Mouse (Mus musculus) hematopoietic stem cell, adult 5-6 weeks (primary cell): ENCODE results near the gene Clec16a. TPM values are rescaled to one million over a fixed set of nuclear protein-coding genes. Genes with fewer than 3 reads are reported as not detected.

Experiments
- ATAC-seq, 2 experiments: fragments of 125-278 bp in 1 of 2; replicated peaks in 1 of 2; 2 replicates each; pipeline ENCODE4 v1.8.0; 2016 to 2017; ENCODE audit warnings: inconsistent platforms in 2 of 2, mild to moderate bottlenecking in 2 of 2, moderate number of reproducible peaks in 2 of 2, low read depth in 1 of 2, moderate TSS enrichment in 1 of 2; ENCODE audit not compliant: low FRiP score in 2 of 2, poor library complexity in 2 of 2, severe bottlenecking in 2 of 2, insufficient read depth in 1 of 2, low TSS enrichment in 1 of 2
- total RNA-seq: library from RNA; stranded (forward); fragments of 172-1452, 232-1000 nt; gene quantifications from 2 replicates; pipeline ENCODE4 v1.2.3, GENCODE M21; 2017

Clec16a gene
- total RNA-seq, 1 experiment from 2014 or later, result 15.0 TPM

DNA sequence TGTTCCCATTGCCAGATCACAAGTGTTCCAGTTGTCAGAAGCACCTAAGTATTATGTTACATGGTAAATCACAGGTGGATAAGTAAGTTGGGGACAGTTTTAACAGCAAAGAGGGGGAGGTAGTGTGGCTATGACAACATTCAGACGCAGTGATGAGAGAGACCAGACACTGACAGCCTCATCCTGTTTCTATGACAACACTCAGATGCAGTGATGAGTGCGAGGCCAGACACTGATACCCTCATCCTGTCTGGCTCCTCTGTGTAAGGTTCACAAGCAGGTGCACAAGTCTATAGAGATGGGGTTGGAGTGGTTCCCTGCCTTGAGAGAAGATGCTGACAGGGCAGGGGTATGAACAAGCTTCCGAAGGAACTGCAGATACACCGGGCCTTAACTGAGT is 22.0 kb downstream of the Clec16a start:
- ATAC-seq, result no peak

DNA sequence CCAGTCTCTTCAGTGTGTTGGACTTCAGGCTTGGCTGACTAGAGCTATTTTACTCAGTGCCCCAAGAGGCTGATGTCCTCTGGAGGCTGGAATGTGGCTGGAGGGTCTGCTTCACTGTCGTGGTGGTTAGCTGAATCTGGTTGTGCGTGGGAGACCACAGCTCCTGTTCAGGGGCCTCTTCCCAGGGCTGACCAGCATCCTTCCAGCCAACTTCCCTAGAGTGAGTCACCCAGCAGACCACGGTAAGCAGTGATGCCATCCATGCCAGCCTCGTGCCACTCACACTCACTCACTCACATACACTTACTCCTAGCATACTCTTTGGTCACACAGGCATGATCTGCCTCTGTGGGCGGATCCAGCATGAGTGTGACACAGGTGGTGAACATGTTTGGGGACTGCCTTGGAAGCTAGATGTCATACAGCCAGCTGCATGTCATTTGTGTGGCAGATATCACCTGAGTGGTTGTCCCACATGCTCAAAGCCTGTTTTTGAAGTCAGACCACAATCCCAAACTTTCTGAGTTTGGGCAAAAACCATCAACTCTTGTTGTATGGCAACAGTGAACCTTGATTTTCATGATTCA is 24.8 kb downstream of the Clec16a start:
- ATAC-seq, result peak in 1 of 2 experiments; percentile 29; a peak in 1 of 4 replicates

DNA sequence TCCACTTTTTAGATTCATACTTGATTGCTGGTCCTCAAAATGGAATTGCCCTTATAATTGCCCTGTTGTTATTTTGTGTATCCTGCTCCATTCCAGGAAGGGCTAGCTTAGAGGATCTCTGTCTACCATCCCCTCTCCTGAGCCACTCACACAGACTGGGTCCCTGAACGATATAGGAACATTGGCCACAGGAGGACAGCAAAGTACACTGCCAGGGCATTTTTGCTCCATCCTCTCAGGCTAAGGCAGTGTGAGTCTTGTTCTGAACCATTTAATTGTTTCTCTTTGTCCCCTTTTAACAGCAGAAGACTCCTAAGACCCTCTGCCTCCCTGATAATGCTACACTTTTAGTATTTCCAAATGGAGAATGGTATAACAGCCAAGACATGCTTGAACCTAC is 25.6 kb downstream of the Clec16a start:
- no peak for ATAC-seq

DNA sequence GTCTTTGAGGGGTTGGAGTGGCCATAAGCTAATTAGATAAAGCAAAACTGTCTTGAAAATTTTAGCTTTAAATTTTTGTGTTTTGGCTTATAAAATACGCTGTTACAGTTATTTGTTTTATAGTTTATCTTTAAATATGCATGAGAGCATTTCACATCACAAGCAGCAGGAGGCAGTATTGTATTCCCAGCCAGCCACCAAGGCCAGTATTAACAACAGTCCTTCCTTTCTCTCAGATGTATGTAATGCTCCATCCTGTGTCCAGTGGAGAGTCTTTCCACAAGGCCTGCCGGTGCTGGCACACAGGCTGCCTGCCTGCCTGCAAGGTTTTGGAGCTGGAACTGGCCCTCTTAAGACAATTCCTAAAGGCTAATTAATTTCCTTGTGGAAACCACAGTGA is 26.7 kb downstream of the Clec16a start:
- ATAC-seq, result peak; percentile 38 to 46; a peak in 1 of 4 replicates

DNA sequence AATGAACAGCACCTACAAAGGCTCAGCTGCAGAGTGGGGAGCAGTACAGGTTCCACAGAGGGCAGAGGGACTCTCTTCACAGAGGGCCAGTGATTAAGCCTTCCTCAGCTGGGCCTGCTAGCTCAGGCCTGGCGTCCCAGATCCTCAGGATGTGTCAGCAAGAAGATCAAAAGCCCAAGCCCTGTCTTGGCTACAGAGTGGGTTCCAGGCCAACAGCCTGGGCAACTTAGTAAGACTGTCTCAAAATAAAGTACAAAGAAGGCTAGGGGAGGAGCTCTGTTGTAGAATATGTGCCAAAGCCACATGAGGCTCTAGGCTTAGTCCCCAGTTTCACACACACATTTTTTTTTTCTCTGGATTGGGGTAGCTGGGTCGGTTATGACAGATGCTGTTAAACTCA is 29.8 kb downstream of the Clec16a start:
- no peak for ATAC-seq

DNA sequence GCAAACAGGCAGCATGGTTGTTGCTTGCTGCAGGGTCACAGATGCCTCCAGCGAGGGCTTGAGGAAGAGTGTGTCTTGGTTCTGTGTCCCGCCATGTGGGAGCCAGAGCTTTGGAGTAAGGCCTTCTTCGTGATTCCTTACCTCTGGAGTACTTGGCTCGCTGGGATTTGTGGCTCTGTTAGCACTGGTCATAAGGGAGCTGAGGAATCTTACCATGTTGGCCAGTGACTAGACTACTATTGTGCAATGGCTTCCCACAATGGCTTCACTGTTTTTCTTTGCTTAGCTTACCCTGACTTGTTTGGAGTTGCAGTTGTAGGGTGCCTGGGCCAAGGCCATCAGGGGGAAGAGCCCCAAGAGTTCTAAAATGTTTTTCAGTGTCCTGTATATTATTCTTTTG is 30.8 kb downstream of the Clec16a start:
- ATAC-seq, result no peak

DNA sequence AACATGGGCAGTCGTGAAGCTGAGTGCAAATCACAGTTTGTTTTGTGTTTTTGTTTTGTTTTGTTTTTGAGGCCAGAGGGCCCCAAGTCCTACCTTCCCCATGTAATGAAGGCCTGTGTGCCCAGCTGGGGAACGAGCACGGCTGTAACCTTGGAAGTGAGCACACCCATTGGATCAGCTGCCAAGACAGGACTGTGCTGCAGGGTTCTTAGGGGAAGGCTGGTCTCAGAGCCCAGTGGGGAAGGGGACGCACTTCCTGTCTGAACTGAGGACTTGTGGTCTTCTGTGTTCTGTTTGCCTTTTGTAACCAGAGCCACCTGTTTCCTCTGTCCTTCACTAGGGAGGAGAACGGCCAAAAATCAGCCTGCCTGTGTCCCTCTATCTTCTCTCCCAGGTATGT is 32.4 kb downstream of the Clec16a start:
- peak; percentile 67 to 70 for ATAC-seq

DNA sequence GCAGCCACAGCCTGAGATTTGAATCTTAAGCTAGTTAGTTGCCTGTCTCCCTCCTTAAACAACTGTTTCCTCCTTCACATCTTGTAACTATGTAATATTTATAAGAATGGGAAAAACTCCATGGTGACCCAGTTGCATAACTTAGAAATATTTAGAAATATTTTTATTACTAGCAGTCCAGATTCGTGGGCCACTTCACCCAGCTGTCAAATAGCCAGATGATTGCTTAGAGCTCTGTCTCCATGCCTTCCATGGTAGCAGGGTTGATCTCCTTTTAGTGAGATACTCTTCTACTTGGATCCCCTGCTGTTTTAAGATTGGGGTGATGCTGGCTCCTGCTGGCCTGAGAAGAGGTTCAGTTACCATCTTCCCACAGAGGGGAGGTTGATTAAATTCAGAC is 33.2 kb downstream of the Clec16a start:
- no peak for ATAC-seq

DNA sequence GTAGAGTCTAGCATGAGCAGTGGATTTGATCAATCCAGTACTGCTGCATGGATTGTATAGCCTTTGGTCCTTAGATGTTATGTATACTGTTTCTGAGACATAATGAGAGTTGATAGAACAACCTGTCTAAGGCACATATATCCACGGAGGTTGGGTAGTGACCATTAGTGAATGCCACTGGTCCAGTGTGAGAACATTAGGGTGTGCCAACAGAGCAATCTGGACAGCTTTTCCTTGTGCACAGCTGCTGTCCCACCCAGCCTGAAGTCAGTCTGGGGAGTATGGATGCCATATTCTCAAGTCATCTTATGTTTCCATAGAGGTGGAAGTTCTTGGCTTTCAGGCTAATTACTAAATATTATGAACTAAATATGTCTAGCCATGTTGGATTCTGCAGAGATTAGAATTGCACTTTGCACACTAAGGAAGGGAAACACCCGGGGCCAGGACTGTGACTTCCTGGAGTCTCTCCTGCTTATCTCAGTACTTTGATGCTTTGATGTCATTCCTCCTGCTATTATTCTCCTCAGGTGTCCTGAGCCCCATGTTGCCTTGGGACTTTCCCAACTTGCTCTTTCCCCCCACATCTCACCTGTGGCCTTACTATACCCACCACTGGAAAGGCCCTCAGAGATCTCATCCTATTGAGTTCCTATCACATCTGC is 36.2 kb downstream of the Clec16a start:
- no peak for ATAC-seq

DNA sequence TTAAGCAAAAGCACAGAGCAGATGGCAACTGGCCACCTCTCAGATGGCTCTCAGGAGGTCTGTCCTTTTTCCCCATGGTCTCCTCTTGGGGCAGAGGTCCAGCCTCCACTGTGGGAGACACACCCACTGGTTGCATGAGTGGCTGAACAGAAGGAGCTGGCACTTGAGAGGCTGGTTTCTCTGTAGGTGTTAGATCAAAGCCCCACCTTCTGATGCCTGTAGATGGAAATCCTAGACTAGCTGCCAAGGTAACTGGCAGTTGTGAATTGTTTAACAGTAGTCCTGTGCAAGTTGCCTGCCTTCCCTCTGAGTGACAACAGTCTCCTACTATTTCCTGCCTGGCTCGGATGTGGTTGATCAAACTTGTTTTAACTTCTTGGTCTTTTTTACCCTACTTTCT is 40.0 kb downstream of the Clec16a start:
- ATAC-seq, result peak; percentile 61 to 80

DNA sequence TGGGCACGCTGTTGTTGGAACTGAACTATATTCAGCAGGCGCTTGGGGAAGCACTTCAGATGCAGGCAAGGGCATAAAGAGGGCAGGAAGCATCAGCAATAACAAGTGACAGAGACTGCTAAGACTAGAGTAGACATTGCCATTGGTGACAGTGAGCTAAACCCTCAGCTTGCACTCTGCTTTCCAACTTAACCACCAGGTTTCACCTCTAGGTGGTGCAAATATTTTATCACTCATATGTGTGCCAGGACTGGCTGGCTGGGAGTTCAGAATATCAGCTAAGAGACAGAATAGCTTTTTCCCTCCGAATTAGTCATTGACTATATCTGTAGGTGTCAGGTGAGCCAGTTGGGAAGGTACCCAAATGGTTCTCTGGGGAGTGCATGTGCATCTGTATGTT is 41.4 kb downstream of the Clec16a start:
- peak in 1 of 2 experiments; percentile 52; a peak in 1 of 4 replicates for ATAC-seq

DNA sequence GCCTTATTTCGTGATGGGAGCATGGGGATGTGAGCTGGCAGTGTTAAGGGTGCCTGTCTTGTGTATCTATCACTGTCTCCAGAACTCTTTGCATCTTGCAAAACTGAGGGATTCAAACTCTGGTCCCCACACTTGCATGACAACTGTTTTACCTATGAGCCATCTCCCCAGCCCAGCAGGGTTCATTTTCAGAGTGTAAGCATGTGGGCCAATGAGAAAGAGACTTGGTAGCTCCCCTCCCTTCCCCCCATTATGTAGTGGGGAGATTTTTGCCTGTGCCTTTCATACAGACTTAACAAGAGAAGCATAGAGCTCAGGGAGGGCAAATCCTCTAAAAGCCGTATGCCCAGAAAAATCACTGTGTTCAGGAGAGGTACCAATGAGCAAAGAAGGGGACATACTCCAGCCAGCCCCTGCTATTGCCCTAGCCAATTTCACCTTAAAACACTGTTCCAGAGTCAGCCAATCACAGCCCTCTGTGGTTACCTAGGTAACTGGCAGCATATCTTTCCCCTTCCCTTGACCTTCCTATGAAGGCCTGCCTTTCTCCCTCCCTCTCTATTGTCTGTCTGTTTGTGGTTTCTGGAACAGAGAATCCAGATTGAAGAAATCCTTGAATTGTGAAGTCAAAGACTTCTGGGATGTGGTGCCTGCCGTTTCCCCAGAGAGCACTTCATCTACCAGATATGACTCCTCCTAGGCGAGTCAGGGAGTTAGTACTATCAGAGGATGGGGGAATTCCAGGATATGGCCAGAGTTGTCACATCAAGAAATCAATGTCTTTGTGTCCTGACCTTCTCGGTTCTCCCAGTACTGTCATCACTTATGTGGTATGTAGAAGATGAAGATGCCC is 55.0 kb downstream of the Clec16a start:
- no peak for ATAC-seq

DNA sequence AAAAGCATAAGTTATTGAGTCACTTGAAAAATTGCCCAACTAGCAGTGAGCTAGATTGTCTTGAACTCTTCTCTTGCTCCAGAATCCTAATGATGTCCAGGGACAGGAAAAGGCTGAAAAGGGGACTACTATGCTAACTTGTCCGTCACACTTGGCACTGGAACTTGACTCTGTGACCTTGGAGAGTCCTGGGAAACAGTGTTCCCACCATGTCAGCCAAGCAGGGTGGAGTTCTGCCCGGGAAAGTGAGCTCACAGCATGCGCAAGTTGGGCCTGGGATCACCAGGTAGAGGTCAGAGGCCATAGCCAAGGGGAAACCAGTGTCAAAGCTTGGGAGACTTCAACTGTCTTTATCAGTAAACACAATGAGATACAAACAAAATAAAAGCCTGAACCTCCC is 62.7 kb downstream of the Clec16a start:
- ATAC-seq, result no peak

DNA sequence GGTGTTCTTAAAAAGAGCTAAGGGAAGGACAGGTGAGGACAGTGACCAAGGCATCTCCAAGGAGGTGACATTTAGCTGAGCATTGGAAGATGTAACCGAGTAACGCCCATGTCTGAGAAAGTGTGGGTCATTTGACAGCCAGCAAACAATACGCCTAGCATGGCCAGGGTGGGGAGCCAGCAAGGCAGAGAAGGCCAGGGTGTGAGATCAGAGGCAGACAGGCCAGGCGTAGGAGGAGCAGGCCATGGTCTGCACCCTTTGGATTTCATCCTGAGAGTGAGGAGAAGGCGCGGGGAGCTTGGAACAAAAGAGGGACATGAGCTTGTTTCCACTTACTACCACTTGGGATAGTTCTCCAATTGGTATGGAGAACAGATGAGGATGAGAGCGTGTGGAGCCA is 64.8 kb downstream of the Clec16a start:
- ATAC-seq, result no peak

DNA sequence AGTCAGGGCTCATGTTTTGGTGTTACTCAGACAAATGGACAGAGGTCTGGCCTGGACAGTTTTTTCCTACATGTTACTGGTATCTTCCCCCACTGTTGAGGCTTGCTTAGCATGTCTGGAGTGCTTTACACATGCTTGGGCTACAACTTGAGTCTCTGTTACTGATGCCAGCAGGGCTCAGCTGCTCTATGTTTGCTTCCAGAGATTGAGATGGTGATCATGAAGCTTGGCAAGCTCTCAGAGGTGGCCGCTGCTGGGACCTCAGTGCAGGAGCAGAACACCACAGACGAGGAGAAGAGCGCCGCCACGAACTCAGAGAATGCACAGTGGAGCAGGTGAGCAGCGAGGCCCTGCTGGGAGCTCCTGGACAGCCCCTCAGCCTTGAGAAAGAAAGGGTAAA is 65.7 kb downstream of the Clec16a start:
- ATAC-seq, result no peak

DNA sequence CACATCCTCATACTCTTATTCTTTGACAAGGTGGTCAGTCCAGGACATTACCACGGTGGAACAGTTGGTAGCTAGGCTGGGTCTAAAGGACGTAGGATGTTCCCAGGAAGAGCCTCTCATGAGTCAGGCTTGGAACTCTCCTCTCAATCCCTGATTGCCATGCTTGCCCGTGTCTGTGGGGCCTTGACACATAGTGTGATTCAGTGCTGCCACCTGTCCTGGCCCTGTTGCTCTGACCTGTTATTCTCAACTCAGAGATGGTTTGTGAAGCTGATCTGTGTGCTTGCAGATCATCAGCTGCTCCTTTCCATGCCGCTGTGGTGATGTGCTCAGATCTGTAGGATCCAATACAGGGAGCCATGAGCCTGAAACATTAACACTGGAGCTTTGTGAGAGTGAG is 66.2 kb downstream of the Clec16a start:
- ATAC-seq, result no peak

DNA sequence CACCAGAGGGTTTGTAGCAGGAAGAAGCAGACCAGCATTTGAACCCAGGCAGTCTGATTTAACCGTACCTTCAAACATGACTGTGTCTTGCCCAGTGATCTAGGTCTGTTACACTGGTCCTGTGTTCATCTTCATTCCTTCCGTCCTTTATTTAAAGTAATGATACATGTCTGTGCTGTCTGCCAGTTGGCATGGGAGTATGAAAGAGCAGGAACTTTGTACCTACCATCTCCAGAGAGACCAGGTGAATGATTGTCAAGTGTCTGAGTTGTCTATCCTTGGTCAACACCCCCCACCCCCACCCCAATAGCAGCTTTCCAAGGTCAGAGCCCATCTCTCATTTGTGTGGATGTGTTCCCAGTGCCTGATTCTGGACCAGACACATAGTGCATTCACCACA is 68.9 kb downstream of the Clec16a start:
- ATAC-seq, result no peak

DNA sequence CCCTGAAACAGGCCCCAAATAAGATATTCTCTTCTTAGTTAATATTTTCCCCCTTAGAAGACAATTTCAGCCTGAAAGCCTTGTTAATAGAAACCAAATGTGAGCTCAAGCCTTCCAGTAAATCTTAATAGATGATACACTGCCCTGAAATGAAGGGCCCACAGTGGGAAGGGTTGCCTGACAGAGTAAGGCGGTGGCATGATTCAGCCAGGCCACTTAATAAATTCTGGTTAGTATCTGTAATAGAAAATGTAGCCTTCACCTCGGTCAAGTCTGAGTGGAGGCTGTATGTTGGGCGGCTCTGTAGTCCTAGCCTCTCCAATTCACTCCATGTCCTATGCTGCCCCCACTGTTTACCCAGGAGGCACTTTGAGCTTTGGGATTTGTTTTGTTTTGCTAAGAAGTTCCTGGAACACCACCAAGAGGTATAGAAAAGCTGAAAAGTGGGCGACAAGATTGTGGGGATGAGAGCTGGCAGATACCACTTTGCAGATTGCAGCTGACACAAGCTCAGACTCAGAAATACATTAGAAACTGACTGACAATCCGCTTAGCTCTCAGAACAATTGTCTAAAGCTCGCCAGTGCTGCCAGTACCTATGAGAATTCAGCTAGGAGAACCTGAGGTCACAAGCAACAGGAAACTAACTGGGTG is 75.9 kb downstream of the Clec16a start:
- ATAC-seq, result no peak
